Mouse (Mus musculus) lung, embryonic 15.5 days (tissue): Measurements from ENCODE around the gene Apobr. TPM values are rescaled to one million over a fixed set of nuclear protein-coding genes. Genes with fewer than 3 reads are reported as not detected.

Source experiments
- ATAC-seq: fragments of 200-750 bp; cut with Nextera tagmentation; 2 replicates; pipeline ENCODE4 v1.8.0; 2017; ENCODE audit warnings: moderate number of reproducible peaks, borderline replicate concordance; ENCODE audit not compliant: low FRiP score, low TSS enrichment; ENCODE audit errors: extremely low read depth
- H3K27ac ChIP-seq: fragments of 300-500 bp; sonication (generic); 2 replicates; pipeline ENCODE4 v1.5.1; 2015; ENCODE audit warnings: moderate library complexity, mild to moderate bottlenecking, inconsistent platforms
- H3K27me3 ChIP-seq: fragments of 300-500 bp; sonication (generic); 2 replicates; pipeline ENCODE4 v1.6.1; 2015; ENCODE audit warnings: inconsistent platforms
- H3K36me3 ChIP-seq: fragments of 300-500 bp; sonication (generic); 2 replicates; pipeline ENCODE4 v1.6.1; 2015; ENCODE audit warnings: inconsistent platforms
- H3K4me1 ChIP-seq: fragments of 300-500 bp; sonication (generic); 2 replicates; pipeline ENCODE4 v1.6.1; 2015; ENCODE audit warnings: inconsistent platforms
- H3K4me2 ChIP-seq: fragments of 300-500 bp; sonication (generic); 2 replicates; pipeline ENCODE4 v1.6.1; 2015; ENCODE audit warnings: inconsistent platforms, mild to moderate bottlenecking, moderate library complexity
- H3K4me3 ChIP-seq: fragments of 300-500 bp; sonication (generic); 2 replicates; pipeline ENCODE4 v1.5.1; 2015; ENCODE audit warnings: mild to moderate bottlenecking, inconsistent platforms
- H3K9ac ChIP-seq: fragments of 300-500 bp; sonication (generic); 2 replicates; pipeline ENCODE4 v1.6.1; 2015; ENCODE audit warnings: inconsistent platforms
- H3K9me3 ChIP-seq: fragments of 300-500 bp; sonication (generic); 2 replicates; pipeline ENCODE4 v1.6.1; 2016; ENCODE audit warnings: inconsistent platforms
- WGBS: fragments of 180-500 bp; shearing (Covaris S2); methylation state at CpG from one replicate; pipeline ENCODE4 v1.1.7; 2015; 5-methylcytosine and 5-hydroxymethylcytosine counted together
- polyA plus RNA-seq: library from polyadenylated mRNA; unstranded; fragments of >200 nt; fragmentation: Nextera tagmentation; extraction: Ambion mirVana; gene quantifications from 2 replicates; pipeline ENCODE4 v1.2.1, GENCODE M21; 2015

Apobr gene
- polyA plus RNA-seq = 1.1 and 1.5 TPM in 2 replicates

- no peak for ATAC-seq
- Histone ChIP-seq H3K4me2 (peak within 1 kb of the TSS; percentile 78), H3K27me3 (peaks cover 28% of the 10 kb centered on the region; the same call in 1 of the 2 replicates), H3K36me3 (no peaks in the 10 kb centered on the region), H3K9me3 (no peaks in the 10 kb centered on the region), H3K4me3 (peak within 1 kb of the TSS; percentile 58), H3K27ac (no peak within 1 kb of the TSS), H3K4me1 (peaks cover 21% of the 10 kb centered on the region), H3K9ac (no peak within 1 kb of the TSS)
- WGBS = 73% methylated on average over 8 of the region's 8 CpGs
These were observed at the start of gene Apobr for GRCm38 (mm10) chr7:126584506-126584977. Gene Apobr (plus strand): TSS chr7:126584942.

GRCm38 (mm10) chr7:126535766-126536165 is 49.0 kb upstream of the Apobr start:
- H3K27ac ChIP-seq = no peak overlapping the region
- H3K27me3 ChIP-seq = peaks cover 20% of the 10 kb centered on the region
- peaks cover 3% of the 10 kb centered on the region; the same call in 1 of the 2 replicates for H3K4me1 ChIP-seq
- WGBS = under 1% methylated on average over 28 of the region's 28 CpGs
- peak overlapping the region; percentile 46 for H3K9ac ChIP-seq
- no peaks in the 10 kb centered on the region for H3K9me3 ChIP-seq
- H3K4me3 ChIP-seq = peak overlapping the region; percentile 43
- H3K4me2 ChIP-seq = peak overlapping the region; percentile 89
- H3K36me3 ChIP-seq = no peaks in the 10 kb centered on the region
- no peak for ATAC-seq

- no peaks in the 10 kb centered on the region for H3K36me3 ChIP-seq
These were observed 48.3 kb upstream of the Apobr start for GRCm38 (mm10) chr7:126536466-126536865.

GRCm38 (mm10) chr7:126537820-126538585 is 46.7 kb upstream of the Apobr start:
- Histone ChIP-seq H3K27me3 (peaks cover 20% of the 10 kb centered on the region), H3K9ac (no peak overlapping the region), H3K27ac (no peak overlapping the region), H3K4me1 (peaks cover 3% of the 10 kb centered on the region; the same call in 1 of the 2 replicates), H3K36me3 (no peaks in the 10 kb centered on the region), H3K9me3 (no peaks in the 10 kb centered on the region), H3K4me3 (no peak overlapping the region), H3K4me2 (no peak overlapping the region)
- 66% methylated on average over 5 of the region's 5 CpGs for WGBS
- ATAC-seq = no peak

More at GRCm38 (mm10) chr7:126536466-126536865, 48.3 kb upstream of the Apobr start:
- Histone ChIP-seq H3K4me2 (peak overlapping the region; percentile 89), H3K27ac (no peak overlapping the region), H3K9me3 (no peaks in the 10 kb centered on the region), H3K27me3 (peaks cover 20% of the 10 kb centered on the region), H3K4me1 (peaks cover 3% of the 10 kb centered on the region; the same call in 1 of the 2 replicates), H3K9ac (no peak overlapping the region), H3K4me3 (no peak overlapping the region)
- 59% methylated on average over 9 of the region's 9 CpGs for WGBS
- no peak for ATAC-seq

GRCm38 (mm10) chr7:126541661-126542060 is 43.1 kb upstream of the Apobr start:
- no peak overlapping the region for H3K4me3 ChIP-seq
- H3K4me1 ChIP-seq = no peaks in the 10 kb centered on the region
- H3K36me3 ChIP-seq = peaks cover 23% of the 10 kb centered on the region
- ATAC-seq = no peak
- H3K9ac ChIP-seq = no peak overlapping the region
- WGBS = 88% methylated on average over 1 of the region's 1 CpGs
- H3K27ac ChIP-seq = no peak overlapping the region
- peaks cover 6% of the 10 kb centered on the region for H3K27me3 ChIP-seq
- H3K9me3 ChIP-seq = no peaks in the 10 kb centered on the region
- H3K4me2 ChIP-seq = no peak overlapping the region

- no peak for ATAC-seq
- Histone ChIP-seq H3K4me1 (no peaks in the 10 kb centered on the region), H3K36me3 (peaks cover 61% of the 10 kb centered on the region), H3K4me2 (no peak overlapping the region), H3K4me3 (no peak overlapping the region), H3K9ac (no peak overlapping the region), H3K27me3 (no peaks in the 10 kb centered on the region), H3K27ac (no peak overlapping the region), H3K9me3 (no peaks in the 10 kb centered on the region)
- WGBS = 85% methylated on average over 2 of the region's 2 CpGs
These were observed 39.1 kb upstream of the Apobr start for GRCm38 (mm10) chr7:126545631-126546030.

- Histone ChIP-seq H3K27me3 (no peaks in the 10 kb centered on the region), H3K9ac (no peak overlapping the region), H3K27ac (no peak overlapping the region), H3K4me2 (no peak overlapping the region), H3K4me3 (no peak overlapping the region), H3K4me1 (no peaks in the 10 kb centered on the region), H3K36me3 (peaks cover 94% of the 10 kb centered on the region), H3K9me3 (no peaks in the 10 kb centered on the region)
- 93% methylated on average over 1 of the region's 1 CpGs for WGBS
- no peak for ATAC-seq
These were observed 29.9 kb upstream of the Apobr start for GRCm38 (mm10) chr7:126554796-126555195.

- no peak overlapping the region for H3K4me2 ChIP-seq
- H3K4me3 ChIP-seq = no peak overlapping the region
- no peaks in the 10 kb centered on the region for H3K9me3 ChIP-seq
- 90% methylated on average over 5 of the region's 5 CpGs for whole genome bisulfite sequencing
- no peak overlapping the region for H3K27ac ChIP-seq
- H3K9ac ChIP-seq = no peak overlapping the region
- H3K27me3 ChIP-seq = no peaks in the 10 kb centered on the region
- ATAC-seq = no peak
- H3K4me1 ChIP-seq = no peaks in the 10 kb centered on the region
- peaks cover 94% of the 10 kb centered on the region for H3K36me3 ChIP-seq
These were observed 28.1 kb upstream of the Apobr start for GRCm38 (mm10) chr7:126556635-126557034.

- Histone ChIP-seq H3K4me1 (peaks cover 11% of the 10 kb centered on the region), H3K4me2 (peak overlapping the region; percentile 68), H3K27ac (peak overlapping the region; percentile 75), H3K36me3 (peaks cover 42% of the 10 kb centered on the region), H3K9ac (peak overlapping the region; percentile 72), H3K27me3 (no peaks in the 10 kb centered on the region), H3K4me3 (peak overlapping the region; percentile 98), H3K9me3 (no peaks in the 10 kb centered on the region)
- peak; percentile 44 for ATAC-seq
- WGBS = 1% methylated on average over 28 of the region's 28 CpGs
These were observed 19.0 kb upstream of the Apobr start for GRCm38 (mm10) chr7:126565693-126566092.

- Histone ChIP-seq H3K9me3 (no peaks in the 10 kb centered on the region), H3K27ac (peak within 1 kb of the TSS; percentile 75), H3K36me3 (peaks cover 37% of the 10 kb centered on the region), H3K27me3 (no peaks in the 10 kb centered on the region), H3K4me3 (peak within 1 kb of the TSS; percentile 98), H3K4me2 (peak within 1 kb of the TSS; percentile 68), H3K9ac (peak within 1 kb of the TSS; percentile 72), H3K4me1 (peaks cover 11% of the 10 kb centered on the region)
- peak; percentile 96 for ATAC-seq
- WGBS = under 1% methylated on average over 46 of the region's 46 CpGs
These were observed 18.5 kb upstream of the Apobr start, which contains the start of gene Eif3c for GRCm38 (mm10) chr7:126566094-126566765. Gene Eif3c (minus strand): TSS chr7:126566411.

GRCm38 (mm10) chr7:126576946-126577345 is 7.8 kb upstream of the Apobr start:
- Histone ChIP-seq H3K27ac (no peak overlapping the region), H3K9me3 (no peaks in the 10 kb centered on the region), H3K4me3 (no peak overlapping the region), H3K27me3 (no peaks in the 10 kb centered on the region), H3K4me1 (no peaks in the 10 kb centered on the region), H3K36me3 (peaks cover 6% of the 10 kb centered on the region; the same call in 1 of the 2 replicates), H3K4me2 (no peak overlapping the region), H3K9ac (no peak overlapping the region)
- no peak for ATAC-seq
- WGBS = 51% methylated on average over 8 of the region's 8 CpGs

GRCm38 (mm10) chr7:126579172-126579571 is 5.6 kb upstream of the Apobr start:
- no peak for ATAC-seq
- peaks cover 10% of the 10 kb centered on the region; the same call in 1 of the 2 replicates for H3K4me1 ChIP-seq
- H3K36me3 ChIP-seq = peaks cover 6% of the 10 kb centered on the region; the same call in 1 of the 2 replicates
- H3K4me3 ChIP-seq = no peak overlapping the region
- H3K27me3 ChIP-seq = no peaks in the 10 kb centered on the region
- no peak overlapping the region for H3K9ac ChIP-seq
- H3K27ac ChIP-seq = no peak overlapping the region
- H3K4me2 ChIP-seq = no peak overlapping the region
- 32% methylated on average over 8 of the region's 8 CpGs for WGBS
- H3K9me3 ChIP-seq = no peaks in the 10 kb centered on the region
